Mouse (Mus musculus): ENCODE results near the gene Mgat5. TPM values are rescaled to one million over a fixed set of nuclear protein-coding genes. Genes with fewer than 3 reads are reported as not detected.

Mgat5 gene
- polyA plus RNA-seq, 1 experiment = 2.4 TPM

DNA sequence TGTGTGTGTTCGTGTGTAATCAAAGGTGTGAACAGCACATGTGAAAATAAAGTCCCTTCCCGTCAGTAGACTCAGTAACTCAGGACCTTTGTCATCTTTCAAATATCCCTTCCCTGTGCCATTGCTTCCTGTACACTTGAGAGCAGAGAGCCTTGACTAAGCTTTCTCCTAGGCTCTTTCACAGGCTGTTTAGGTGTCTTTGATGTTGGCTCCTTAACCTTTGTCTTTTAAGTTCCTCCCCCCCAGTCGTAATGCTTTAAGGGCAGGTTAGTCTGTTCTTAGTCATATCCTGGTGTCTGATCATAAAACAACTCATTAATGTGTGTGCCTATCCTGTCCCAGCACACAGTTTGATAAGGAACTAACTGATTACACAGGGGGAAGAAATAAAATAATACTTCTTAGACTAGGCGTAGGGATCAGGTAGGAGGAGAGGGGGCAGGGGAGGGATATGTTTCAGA is 28.4 kb downstream of the Mgat5 start:
- no peak for TF ChIP-seq FLI1 (IDR thresholded peaks at IDR 0.05; ENCODE audit: low read length)
- no peak for TF ChIP-seq GATA1 (IDR thresholded peaks at IDR 0.05; ENCODE audit: borderline replicate concordance, low read length)
- Histone ChIP-seq H3K27me3 (replicated peaks) (no peaks in the 10 kb centered on the region), H3K36me3 (replicated peaks; ENCODE audit: low read length) (peaks cover 23% of the 10 kb centered on the region), H3K4me3 (replicated peaks) (no peak overlapping the region), H3K4me1 (peaks cover 66% of the 10 kb centered on the region), H3K9me3 (no peaks in the 10 kb centered on the region)

DNA sequence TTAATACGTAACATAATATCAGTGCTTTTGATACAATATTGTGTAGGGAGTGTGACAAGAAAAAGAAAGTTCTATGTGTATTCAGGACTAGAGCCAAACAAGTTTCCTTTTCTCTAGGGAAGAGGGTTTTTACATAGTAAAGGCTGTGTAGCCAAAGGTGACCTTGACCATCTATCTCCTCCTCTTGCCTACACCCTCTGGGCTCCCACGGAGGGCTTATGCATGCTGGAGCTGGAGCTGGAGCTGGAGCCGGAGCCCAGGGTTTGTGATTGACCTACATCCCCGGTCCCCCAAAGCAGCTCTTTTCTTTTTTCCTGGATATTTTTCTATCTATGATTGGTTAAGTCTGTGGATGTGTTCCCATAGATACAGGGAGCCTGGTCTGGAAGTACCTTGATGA is 30.3 kb downstream of the Mgat5 start:
- Histone ChIP-seq H3K9me3 (no peaks in the 10 kb centered on the region), H3K4me3 (replicated peaks) (no peak overlapping the region)
- TF ChIP-seq GATA1 (IDR thresholded peaks at IDR 0.05; ENCODE audit: borderline replicate concordance, low read length) (no peak), FLI1 (IDR thresholded peaks at IDR 0.05; ENCODE audit: low read length) (no peak)

GRCm38 (mm10) chr1:127236396-127236795 is 31.6 kb downstream of the Mgat5 start:
- peaks cover 64% of the 10 kb centered on the region for H3K4me1 ChIP-seq
- peaks cover 28% of the 10 kb centered on the region for H3K36me3 ChIP-seq (replicated peaks; ENCODE audit: low read length)
- TF ChIP-seq GATA1 (IDR thresholded peaks at IDR 0.05; ENCODE audit: borderline replicate concordance, low read length) = no peak
- no peak for TF ChIP-seq FLI1 (IDR thresholded peaks at IDR 0.05; ENCODE audit: low read length)
- H3K27me3 ChIP-seq (replicated peaks) = no peaks in the 10 kb centered on the region
- no peaks in the 10 kb centered on the region for H3K9me3 ChIP-seq
- H3K4me3 ChIP-seq (replicated peaks) = no peak overlapping the region

More for the DNA sequence above, 30.3 kb downstream of the Mgat5 start:
- Histone ChIP-seq H3K36me3 (replicated peaks; ENCODE audit: low read length) (peaks cover 30% of the 10 kb centered on the region), H3K4me1 (peaks cover 64% of the 10 kb centered on the region), H3K27me3 (replicated peaks) (no peaks in the 10 kb centered on the region)

- no peaks in the 10 kb centered on the region for H3K9me3 ChIP-seq
- TF ChIP-seq FLI1 (IDR thresholded peaks at IDR 0.05; ENCODE audit: low read length) (no peak), GATA1 (IDR thresholded peaks at IDR 0.05; ENCODE audit: borderline replicate concordance, low read length) (no peak)
These were observed 34.1 kb downstream of the Mgat5 start for GRCm38 (mm10) chr1:127238871-127239314.

DNA sequence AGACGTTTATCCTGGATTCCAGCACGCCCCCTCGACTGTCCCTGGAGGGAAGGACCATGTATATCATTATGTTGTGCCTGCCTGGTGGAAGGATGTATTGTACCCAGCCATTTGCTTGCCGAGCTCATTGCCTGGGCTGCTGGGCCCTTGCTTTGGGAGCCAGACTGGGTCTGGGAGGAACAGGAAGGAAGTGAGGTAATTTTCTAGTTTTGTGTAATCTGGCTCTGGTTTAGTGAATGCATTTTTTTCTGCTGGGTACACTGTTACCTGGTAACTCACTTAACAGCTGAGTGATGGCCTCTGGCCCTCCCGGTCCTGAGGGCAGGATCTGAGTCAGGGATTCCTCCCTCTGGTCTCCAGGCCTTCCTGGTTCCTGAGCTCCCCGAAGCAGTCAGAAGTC is 35.1 kb downstream of the Mgat5 start:
- peaks cover 70% of the 10 kb centered on the region for H3K4me1 ChIP-seq
- TF ChIP-seq FLI1 (IDR thresholded peaks at IDR 0.05; ENCODE audit: low read length) = no peak
- TF ChIP-seq GATA1 (IDR thresholded peaks at IDR 0.05; ENCODE audit: borderline replicate concordance, low read length) = no peak
- peaks cover 19% of the 10 kb centered on the region for H3K36me3 ChIP-seq (replicated peaks; ENCODE audit: low read length)
- no peak overlapping the region for H3K4me3 ChIP-seq (replicated peaks)
- H3K9me3 ChIP-seq = no peaks in the 10 kb centered on the region
- no peaks in the 10 kb centered on the region for H3K27me3 ChIP-seq (replicated peaks)

More at GRCm38 (mm10) chr1:127238871-127239314, 34.1 kb downstream of the Mgat5 start:
- H3K4me3 ChIP-seq (replicated peaks) = no peak overlapping the region
- H3K27me3 ChIP-seq (replicated peaks) = no peaks in the 10 kb centered on the region
- H3K36me3 ChIP-seq (replicated peaks; ENCODE audit: low read length) = peaks cover 19% of the 10 kb centered on the region
- H3K4me1 ChIP-seq = peaks cover 65% of the 10 kb centered on the region

DNA sequence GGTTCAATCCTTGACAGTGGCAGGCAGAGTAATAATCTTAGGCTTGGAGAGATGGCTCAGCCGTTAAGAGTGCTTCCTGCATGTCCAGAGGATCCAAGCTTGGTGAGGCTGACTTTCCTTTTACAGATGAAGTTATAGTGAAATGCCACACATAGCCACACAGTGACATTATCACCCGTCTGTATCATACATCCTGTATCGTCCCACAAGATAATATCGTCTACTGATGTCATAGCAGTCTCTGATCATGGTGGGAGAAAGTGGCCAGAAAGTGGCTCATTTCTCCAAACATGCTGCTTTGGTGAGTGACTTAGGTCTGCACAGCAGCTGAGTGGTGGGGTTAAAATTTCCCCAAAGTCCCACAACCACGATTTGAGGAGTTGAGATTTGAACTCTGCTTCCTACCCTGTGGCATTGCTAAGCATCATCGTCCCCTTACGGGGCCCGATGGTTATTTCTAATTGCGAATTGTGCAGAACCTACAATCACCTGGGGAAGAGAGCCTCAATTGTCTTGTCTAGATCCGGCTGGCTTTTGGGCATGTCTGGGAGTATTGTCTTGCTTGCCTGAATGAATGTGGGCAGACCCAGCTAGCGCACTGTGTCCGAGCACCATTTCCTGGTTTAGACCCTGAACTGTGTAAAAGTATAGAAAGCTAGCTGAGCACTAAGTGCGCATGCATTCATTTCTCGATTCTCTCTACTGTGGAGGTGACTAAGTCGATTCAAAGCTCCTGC is 37.5 kb downstream of the Mgat5 start:
- Histone ChIP-seq H3K9me3 (no peaks in the 10 kb centered on the region), H3K4me1 (peaks cover 74% of the 10 kb centered on the region), H3K36me3 (replicated peaks; ENCODE audit: low read length) (peaks cover 21% of the 10 kb centered on the region), H3K4me3 (replicated peaks) (peak overlapping the region; percentile 87), H3K27me3 (replicated peaks) (no peaks in the 10 kb centered on the region)
- TF ChIP-seq GATA1 (IDR thresholded peaks at IDR 0.05; ENCODE audit: borderline replicate concordance, low read length) (no peak), FLI1 (IDR thresholded peaks at IDR 0.05; ENCODE audit: low read length) (no peak)

- peak overlapping the region; percentile 87 for H3K4me3 ChIP-seq (replicated peaks)
- H3K4me1 ChIP-seq = peaks cover 81% of the 10 kb centered on the region
- H3K9me3 ChIP-seq = no peaks in the 10 kb centered on the region
- TF ChIP-seq GATA1 (IDR thresholded peaks at IDR 0.05; ENCODE audit: borderline replicate concordance, low read length) = no peak
- TF ChIP-seq FLI1 (IDR thresholded peaks at IDR 0.05; ENCODE audit: low read length) = no peak
- H3K27me3 ChIP-seq (replicated peaks) = no peaks in the 10 kb centered on the region
- peaks cover 17% of the 10 kb centered on the region for H3K36me3 ChIP-seq (replicated peaks; ENCODE audit: low read length)
These were observed 38.2 kb downstream of the Mgat5 start for GRCm38 (mm10) chr1:127242888-127243588.

DNA sequence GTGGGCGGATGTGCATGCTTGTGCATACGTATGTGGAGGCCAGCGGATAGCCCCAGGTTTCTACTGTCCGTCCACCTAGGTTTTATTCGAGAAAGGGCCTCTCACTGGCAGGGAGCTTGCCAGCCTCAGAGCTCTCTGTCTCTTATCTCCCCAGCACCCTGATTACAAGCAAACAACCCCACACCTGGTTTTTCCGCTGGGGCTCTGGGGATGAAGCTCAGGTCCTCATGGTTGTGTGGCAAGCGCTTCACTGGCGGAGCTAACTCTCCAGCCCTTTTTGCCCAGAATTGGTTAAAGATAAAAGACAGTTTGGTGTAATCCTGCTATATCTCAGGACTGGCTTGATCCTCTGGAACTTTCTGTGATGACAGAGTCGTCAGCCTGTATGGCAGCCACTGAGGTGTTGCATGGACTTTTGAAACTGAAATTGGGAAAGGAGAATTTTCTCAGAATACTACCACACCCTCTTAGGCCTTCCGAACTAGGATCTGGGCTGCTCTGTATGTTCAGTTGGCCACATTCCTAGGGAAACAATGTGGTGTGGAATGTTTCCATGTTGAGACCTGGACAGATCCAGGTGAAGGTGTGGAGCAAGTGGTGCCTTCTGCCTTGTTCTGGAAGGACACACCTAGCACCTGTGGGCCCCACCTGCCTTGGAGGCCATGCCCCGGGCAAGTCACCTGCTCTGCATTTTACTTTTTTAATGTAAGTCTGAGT is 39.4 kb downstream of the Mgat5 start:
- no peaks in the 10 kb centered on the region for H3K9me3 ChIP-seq
- H3K36me3 ChIP-seq (replicated peaks; ENCODE audit: low read length) = peaks cover 11% of the 10 kb centered on the region
- H3K4me3 ChIP-seq (replicated peaks) = no peak overlapping the region
- no peak for TF ChIP-seq GATA1 (IDR thresholded peaks at IDR 0.05; ENCODE audit: borderline replicate concordance, low read length)
- TF ChIP-seq FLI1 (IDR thresholded peaks at IDR 0.05; ENCODE audit: low read length) = no peak
- H3K4me1 ChIP-seq = peaks cover 84% of the 10 kb centered on the region
- H3K27me3 ChIP-seq (replicated peaks) = no peaks in the 10 kb centered on the region

DNA sequence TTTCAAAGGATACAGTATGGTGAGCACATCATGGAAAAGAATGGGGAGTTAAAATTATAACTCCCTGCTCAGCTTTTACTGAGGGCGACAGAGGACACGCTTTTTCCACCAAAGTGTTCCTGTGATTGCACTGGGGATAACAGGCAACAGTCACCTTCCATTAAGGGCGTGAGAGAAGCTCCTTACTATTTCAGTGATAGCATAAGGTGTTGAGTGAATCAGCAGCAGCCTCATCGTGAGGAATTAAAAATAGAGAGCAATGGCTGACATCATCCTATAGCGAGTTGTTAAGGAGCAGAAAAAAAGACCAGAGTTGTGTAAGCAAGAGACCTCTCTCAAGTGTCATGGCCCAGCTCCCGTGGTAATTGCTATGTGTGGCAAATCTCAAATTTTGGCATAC is 41.3 kb downstream of the Mgat5 start:
- no peak overlapping the region for H3K4me3 ChIP-seq (replicated peaks)
- H3K4me1 ChIP-seq = peaks cover 78% of the 10 kb centered on the region
- TF ChIP-seq FLI1 (IDR thresholded peaks at IDR 0.05; ENCODE audit: low read length) (no peak), GATA1 (IDR thresholded peaks at IDR 0.05; ENCODE audit: borderline replicate concordance, low read length) (no peak)
- H3K36me3 ChIP-seq (replicated peaks; ENCODE audit: low read length) = peaks cover 28% of the 10 kb centered on the region
- H3K27me3 ChIP-seq (replicated peaks) = no peaks in the 10 kb centered on the region
- no peaks in the 10 kb centered on the region for H3K9me3 ChIP-seq
